Mouse (Mus musculus): ENCODE data around the gene Rap1gap2. TPM values are rescaled to one million over a fixed set of nuclear protein-coding genes. Genes with fewer than 3 reads are reported as not detected.

Gene Rap1gap2
- total and polyA plus RNA-seq, 2 experiments from 2014 or later, result 12.1 to 49.1 TPM

GRCm38 (mm10) chr11:74493936-74494335, 116.8 kb downstream of the Rap1gap2 start:
- Histone ChIP-seq H3K36me3 (ENCODE audit: insufficient read depth, low read length) (no peaks in the 10 kb centered on the region), H3K9me3 (ENCODE audit: low read length) (no peaks in the 10 kb centered on the region), H3K4me2 (ENCODE audit: low read depth, low read length, poor library complexity, severe bottlenecking) (no peak overlapping the region), H3K27me3 (ENCODE audit: insufficient read depth, low read length) (no peaks in the 10 kb centered on the region), H3K4me3 (ENCODE audit: low read depth, low read length) (no peak overlapping the region), H3K27ac (ENCODE audit: low read depth, low read length) (no peak overlapping the region), H3K4me1 (ENCODE audit: insufficient read depth, low read length) (no peaks in the 10 kb centered on the region), H3K9ac (replicated peaks; ENCODE audit: low read length, poor library complexity, severe bottlenecking) (no peak overlapping the region)
- 79% methylated on average over 8 of the region's 8 CpGs for WGBS
- TF ChIP-seq CTCF (IDR thresholded peaks at IDR 0.05), result no peak
- DNase-seq (ENCODE audit: low spot score) (no peak), ATAC-seq (ENCODE audit: low FRiP score) (no peak)

GRCm38 (mm10) chr11:74493172-74493862, 117.4 kb downstream of the Rap1gap2 start:
- Histone ChIP-seq H3K27ac (ENCODE audit: low read depth, low read length) (no peak overlapping the region), H3K9ac (replicated peaks; ENCODE audit: low read length, poor library complexity, severe bottlenecking) (no peak overlapping the region), H3K36me3 (ENCODE audit: insufficient read depth, low read length) (no peaks in the 10 kb centered on the region), H3K4me1 (ENCODE audit: insufficient read depth, low read length) (no peaks in the 10 kb centered on the region), H3K27me3 (ENCODE audit: insufficient read depth, low read length) (no peaks in the 10 kb centered on the region), H3K9me3 (ENCODE audit: low read length) (no peaks in the 10 kb centered on the region), H3K4me3 (ENCODE audit: low read depth, low read length) (no peak overlapping the region), H3K4me2 (ENCODE audit: low read depth, low read length, poor library complexity, severe bottlenecking) (no peak overlapping the region)
- ATAC-seq (ENCODE audit: low FRiP score) (no peak), DNase-seq (ENCODE audit: low spot score) (no peak)
- TF ChIP-seq CTCF (IDR thresholded peaks at IDR 0.05), result no peak
- 79% methylated on average over 11 of the region's 11 CpGs for WGBS

GRCm38 (mm10) chr11:74491130-74491529, 119.6 kb downstream of the Rap1gap2 start:
- Histone ChIP-seq H3K27ac (ENCODE audit: low read depth, low read length) (no peak overlapping the region), H3K9me3 (ENCODE audit: low read length) (no peaks in the 10 kb centered on the region), H3K4me2 (ENCODE audit: low read depth, low read length, poor library complexity, severe bottlenecking) (no peak overlapping the region), H3K4me1 (ENCODE audit: insufficient read depth, low read length) (no peaks in the 10 kb centered on the region), H3K4me3 (ENCODE audit: low read depth, low read length) (no peak overlapping the region), H3K9ac (replicated peaks; ENCODE audit: low read length, poor library complexity, severe bottlenecking) (no peak overlapping the region), H3K36me3 (ENCODE audit: insufficient read depth, low read length) (no peaks in the 10 kb centered on the region), H3K27me3 (ENCODE audit: insufficient read depth, low read length) (no peaks in the 10 kb centered on the region)
- ATAC-seq (ENCODE audit: low FRiP score), result no peak
- 93% methylated on average over 4 of the region's 4 CpGs for WGBS
- TF ChIP-seq CTCF (IDR thresholded peaks at IDR 0.05), result no peak
- DNase-seq (ENCODE audit: low spot score), result no peak

- WGBS, result 75% methylated on average over 5 of the region's 5 CpGs
- no peak overlapping the region for H3K27ac ChIP-seq (ENCODE audit: low read depth, low read length)
- DNase-seq (ENCODE audit: low spot score), result no peak
- TF ChIP-seq CTCF (IDR thresholded peaks at IDR 0.05), result no peak
- no peak overlapping the region for H3K4me2 ChIP-seq (ENCODE audit: low read depth, low read length, poor library complexity, severe bottlenecking)
- H3K4me3 ChIP-seq (ENCODE audit: low read depth, low read length), result no peak overlapping the region
- no peak for ATAC-seq (ENCODE audit: low FRiP score)
- no peaks in the 10 kb centered on the region for H3K27me3 ChIP-seq (ENCODE audit: insufficient read depth, low read length)
- no peaks in the 10 kb centered on the region for H3K9me3 ChIP-seq (ENCODE audit: low read length)
- H3K4me1 ChIP-seq (ENCODE audit: insufficient read depth, low read length), result no peaks in the 10 kb centered on the region
- H3K36me3 ChIP-seq (ENCODE audit: insufficient read depth, low read length), result no peaks in the 10 kb centered on the region
- H3K9ac ChIP-seq (replicated peaks; ENCODE audit: low read length, poor library complexity, severe bottlenecking), result no peak overlapping the region
Observed at GRCm38 (mm10) chr11:74489239-74489638, 121.5 kb downstream of the Rap1gap2 start.

GRCm38 (mm10) chr11:74487952-74488351, 122.8 kb downstream of the Rap1gap2 start:
- Histone ChIP-seq H3K9me3 (ENCODE audit: low read length) (no peaks in the 10 kb centered on the region), H3K4me3 (ENCODE audit: low read depth, low read length) (no peak overlapping the region), H3K4me2 (ENCODE audit: low read depth, low read length, poor library complexity, severe bottlenecking) (no peak overlapping the region), H3K27me3 (ENCODE audit: insufficient read depth, low read length) (no peaks in the 10 kb centered on the region), H3K9ac (replicated peaks; ENCODE audit: low read length, poor library complexity, severe bottlenecking) (no peak overlapping the region), H3K36me3 (ENCODE audit: insufficient read depth, low read length) (no peaks in the 10 kb centered on the region), H3K4me1 (ENCODE audit: insufficient read depth, low read length) (no peaks in the 10 kb centered on the region), H3K27ac (ENCODE audit: low read depth, low read length) (no peak overlapping the region)
- ATAC-seq (ENCODE audit: low FRiP score) (no peak), DNase-seq (ENCODE audit: low spot score) (no peak)
- TF ChIP-seq CTCF (IDR thresholded peaks at IDR 0.05), result no peak
- 75% methylated on average over 3 of the region's 3 CpGs for WGBS

GRCm38 (mm10) chr11:74485435-74486217, 125.1 kb downstream of the Rap1gap2 start:
- H3K36me3 ChIP-seq (ENCODE audit: insufficient read depth, low read length), result no peaks in the 10 kb centered on the region
- H3K27me3 ChIP-seq (ENCODE audit: insufficient read depth, low read length), result no peaks in the 10 kb centered on the region
- no peak overlapping the region for H3K9ac ChIP-seq (replicated peaks; ENCODE audit: low read length, poor library complexity, severe bottlenecking)
- WGBS, result 95% methylated on average over 7 of the region's 7 CpGs
- no peaks in the 10 kb centered on the region for H3K4me1 ChIP-seq (ENCODE audit: insufficient read depth, low read length)
- H3K27ac ChIP-seq (ENCODE audit: low read depth, low read length), result no peak overlapping the region
- ATAC-seq (ENCODE audit: low FRiP score) (no peak), DNase-seq (ENCODE audit: low spot score) (no peak)
- H3K4me2 ChIP-seq (ENCODE audit: low read depth, low read length, poor library complexity, severe bottlenecking), result no peak overlapping the region
- no peak overlapping the region for H3K4me3 ChIP-seq (ENCODE audit: low read depth, low read length)
- TF ChIP-seq CTCF (IDR thresholded peaks at IDR 0.05), result no peak
- H3K9me3 ChIP-seq (ENCODE audit: low read length), result no peaks in the 10 kb centered on the region
